Mouse (Mus musculus) hindbrain, embryonic 16.5 days (tissue): ENCODE measurements at regions not wholly inside any gene's neighbourhood (a gene's known extent, or its start where the extent isn't known, plus 50 kb on each side); places are given as distances from the start of the nearest gene placed in this dataset.

Experiments used
- ATAC-seq: fragments of 200-750 bp; cut with Nextera tagmentation; 2 replicates; pipeline ENCODE4 v1.8.0; 2017; ENCODE audit warnings: moderate TSS enrichment, moderate library complexity
- H3K27ac ChIP-seq: fragments of 300-500 bp; sonication (generic); 2 replicates; pipeline ENCODE4 v1.5.1; 2014; ENCODE audit warnings: low read depth, mild to moderate bottlenecking, control low read depth, low read length, moderate library complexity
- H3K27me3 ChIP-seq: fragments of 300-500 bp; sonication (generic); replicated peaks from 2 replicates; pipeline ENCODE4 v1.6.1; 2014; ENCODE audit warnings: low read length; ENCODE audit not compliant: control insufficient read depth, insufficient read depth
- H3K36me3 ChIP-seq: fragments of 300-500 bp; sonication (generic); 2 replicates; pipeline ENCODE4 v1.6.1; 2014; ENCODE audit warnings: mild to moderate bottlenecking, low read length, moderate library complexity, mixed read lengths; ENCODE audit not compliant: control insufficient read depth, insufficient read depth
- H3K4me1 ChIP-seq: fragments of 300-500 bp; sonication (generic); 2 replicates; pipeline ENCODE4 v1.6.1; 2014; ENCODE audit warnings: low read depth, low read length; ENCODE audit not compliant: control insufficient read depth, insufficient read depth
- H3K4me2 ChIP-seq: fragments of 300-500 bp; sonication (generic); 2 replicates; pipeline ENCODE4 v1.6.1; 2014; ENCODE audit warnings: mild to moderate bottlenecking, low read length, control low read depth, moderate library complexity
- H3K4me3 ChIP-seq: fragments of 300-500 bp; sonication (generic); 2 replicates; pipeline ENCODE4 v1.5.1; 2014; ENCODE audit warnings: mild to moderate bottlenecking, low read length, control low read depth, moderate library complexity
- H3K9ac ChIP-seq: fragments of 300-500 bp; sonication (generic); 2 replicates; pipeline ENCODE4 v1.6.1; 2014; ENCODE audit warnings: low read depth, mild to moderate bottlenecking, control low read depth, low read length, moderate library complexity
- H3K9me3 ChIP-seq: fragments of 300-500 bp; sonication (generic); 2 replicates; pipeline ENCODE4 v1.6.1; 2014; ENCODE audit warnings: mild to moderate bottlenecking, low read length, moderate library complexity; ENCODE audit not compliant: control insufficient read depth
- WGBS: fragments of 180-500 bp; shearing (Covaris S2); extraction: QIAGEN DNeasy Blood & Tissue Kit; methylation state at CpG from one replicate; pipeline ENCODE4 v1.1.7; 2014; 5-methylcytosine and 5-hydroxymethylcytosine counted together

GRCm38 (mm10) chr3:34173416-34174097, 92.4 kb upstream of the Dnajc19 start:
- Histone ChIP-seq H3K27me3 (no peaks in the 10 kb centered on the region), H3K4me1 (no peaks in the 10 kb centered on the region), H3K4me3 (no peak overlapping the region), H3K9ac (no peak overlapping the region), H3K36me3 (no peaks in the 10 kb centered on the region), H3K9me3 (no peaks in the 10 kb centered on the region), H3K4me2 (no peak overlapping the region), H3K27ac (no peak overlapping the region)
- no peak for ATAC-seq
- 64% methylated on average over 6 of the region's 6 CpGs for WGBS

DNA sequence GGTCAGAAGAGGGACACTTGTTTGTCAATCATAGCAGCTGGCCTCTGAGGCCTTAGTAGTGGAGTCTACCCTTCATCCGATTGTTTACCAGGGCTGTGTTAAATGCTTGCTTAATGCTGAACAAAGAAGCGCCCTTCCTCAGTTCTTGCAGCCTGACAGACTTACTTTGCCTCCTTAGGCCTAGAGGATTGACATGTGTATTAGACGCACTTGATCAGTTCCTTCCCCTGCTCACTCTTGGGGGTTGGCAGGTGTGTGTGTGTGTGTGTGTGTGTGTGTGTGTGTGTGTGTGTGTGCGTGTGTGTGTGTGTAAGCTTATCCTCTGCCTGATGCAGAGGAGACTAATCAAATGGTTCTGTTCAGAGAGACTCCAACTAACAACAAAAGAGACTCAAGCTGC, 91.8 kb upstream of the Dnajc19 start:
- H3K36me3 ChIP-seq: no peaks in the 10 kb centered on the region
- 74% methylated on average over 4 of the region's 4 CpGs for WGBS
- no peaks in the 10 kb centered on the region for H3K4me1 ChIP-seq
- no peaks in the 10 kb centered on the region for H3K9me3 ChIP-seq
- no peak overlapping the region for H3K27ac ChIP-seq
- no peak overlapping the region for H3K4me3 ChIP-seq
- no peak overlapping the region for H3K4me2 ChIP-seq
- no peak overlapping the region for H3K9ac ChIP-seq
- no peak for ATAC-seq
- no peaks in the 10 kb centered on the region for H3K27me3 ChIP-seq

DNA sequence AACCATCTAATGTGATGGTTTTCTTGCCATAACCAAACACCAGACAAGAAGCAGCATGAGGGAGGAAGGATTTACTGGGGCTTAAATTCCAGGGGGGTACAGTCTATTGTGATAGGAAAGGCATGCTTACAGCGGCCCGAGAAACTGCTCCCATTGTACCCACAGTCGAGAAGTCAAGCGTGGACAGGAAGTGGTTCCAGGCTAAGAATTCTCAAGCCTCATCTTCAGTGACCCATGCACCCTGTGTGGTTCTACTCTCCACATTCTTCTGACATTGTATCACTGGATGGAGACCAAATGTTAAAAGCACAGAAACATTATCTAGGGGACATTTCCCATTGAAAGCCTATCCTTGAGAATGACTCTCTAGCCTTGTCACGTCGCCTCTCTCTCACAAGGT, 90.8 kb upstream of the Dnajc19 start:
- WGBS: 67% methylated on average over 6 of the region's 6 CpGs

GRCm38 (mm10) chr3:34168087-34168486, 87.0 kb upstream of the Dnajc19 start:
- Histone ChIP-seq H3K4me3 (no peak overlapping the region), H3K9ac (no peak overlapping the region), H3K4me2 (no peak overlapping the region), H3K27me3 (no peaks in the 10 kb centered on the region), H3K4me1 (no peaks in the 10 kb centered on the region), H3K9me3 (no peaks in the 10 kb centered on the region), H3K36me3 (no peaks in the 10 kb centered on the region), H3K27ac (no peak overlapping the region)
- no peak for ATAC-seq
- WGBS: 100% methylated on average over 1 of the region's 1 CpGs

More for the DNA sequence above, 90.8 kb upstream of the Dnajc19 start:
- Histone ChIP-seq H3K4me2 (no peak overlapping the region), H3K4me1 (no peaks in the 10 kb centered on the region), H3K4me3 (no peak overlapping the region), H3K9me3 (no peaks in the 10 kb centered on the region), H3K27me3 (no peaks in the 10 kb centered on the region), H3K36me3 (no peaks in the 10 kb centered on the region), H3K9ac (no peak overlapping the region), H3K27ac (no peak overlapping the region)
- ATAC-seq: no peak

- no peaks in the 10 kb centered on the region for H3K36me3 ChIP-seq
- H3K4me1 ChIP-seq: no peaks in the 10 kb centered on the region
- no peak overlapping the region for H3K9ac ChIP-seq
- H3K27me3 ChIP-seq: no peaks in the 10 kb centered on the region
- H3K9me3 ChIP-seq: no peaks in the 10 kb centered on the region
- no peak overlapping the region for H3K27ac ChIP-seq
- H3K4me3 ChIP-seq: no peak overlapping the region
- no peak overlapping the region for H3K4me2 ChIP-seq
- WGBS: 52% methylated on average over 2 of the region's 2 CpGs
- ATAC-seq: no peak
Measured at GRCm38 (mm10) chr3:34150036-34150435, 68.9 kb upstream of the Dnajc19 start.

GRCm38 (mm10) chr3:34143652-34144051, 62.5 kb upstream of the Dnajc19 start:
- Histone ChIP-seq H3K9me3 (no peaks in the 10 kb centered on the region), H3K27me3 (no peaks in the 10 kb centered on the region), H3K4me3 (no peak overlapping the region), H3K4me2 (no peak overlapping the region), H3K27ac (no peak overlapping the region), H3K36me3 (no peaks in the 10 kb centered on the region), H3K4me1 (no peaks in the 10 kb centered on the region), H3K9ac (no peak overlapping the region)
- WGBS: 83% methylated on average over 2 of the region's 2 CpGs
- ATAC-seq: no peak

GRCm38 (mm10) chr3:34139227-34139626, 58.1 kb upstream of the Dnajc19 start:
- H3K27me3 ChIP-seq: no peaks in the 10 kb centered on the region
- no peaks in the 10 kb centered on the region for H3K4me1 ChIP-seq
- no peak overlapping the region for H3K4me3 ChIP-seq
- H3K4me2 ChIP-seq: no peak overlapping the region
- no peak overlapping the region for H3K9ac ChIP-seq
- H3K36me3 ChIP-seq: no peaks in the 10 kb centered on the region
- H3K27ac ChIP-seq: no peak overlapping the region
- no peak for ATAC-seq
- 79% methylated on average over 9 of the region's 9 CpGs for WGBS
- H3K9me3 ChIP-seq: no peaks in the 10 kb centered on the region

DNA sequence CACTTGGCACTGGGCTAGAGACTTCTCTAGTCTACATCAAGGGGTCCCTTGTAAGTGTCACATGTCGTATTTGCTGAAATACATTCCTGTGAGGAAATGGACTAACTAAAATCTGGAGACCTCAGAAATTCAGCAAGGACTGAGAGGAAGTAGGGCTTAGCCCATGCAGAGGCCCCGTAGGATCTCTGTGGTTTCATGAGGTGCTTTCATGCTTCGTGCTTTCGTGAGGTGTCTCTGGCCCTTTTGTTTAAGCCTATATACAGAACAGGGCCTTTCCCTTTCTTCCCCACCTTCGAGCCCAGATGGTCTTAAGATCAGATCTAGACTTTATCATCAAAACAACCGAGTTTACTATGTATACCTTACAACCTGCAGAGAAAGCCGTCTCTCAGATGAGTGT, 56.9 kb upstream of the Dnajc19 start:
- Histone ChIP-seq H3K4me3 (no peak overlapping the region), H3K36me3 (no peaks in the 10 kb centered on the region), H3K4me2 (no peak overlapping the region), H3K27me3 (no peaks in the 10 kb centered on the region), H3K27ac (no peak overlapping the region), H3K9me3 (no peaks in the 10 kb centered on the region), H3K4me1 (no peaks in the 10 kb centered on the region), H3K9ac (no peak overlapping the region)
- 91% methylated on average over 7 of the region's 7 CpGs for WGBS
- ATAC-seq: no peak

DNA sequence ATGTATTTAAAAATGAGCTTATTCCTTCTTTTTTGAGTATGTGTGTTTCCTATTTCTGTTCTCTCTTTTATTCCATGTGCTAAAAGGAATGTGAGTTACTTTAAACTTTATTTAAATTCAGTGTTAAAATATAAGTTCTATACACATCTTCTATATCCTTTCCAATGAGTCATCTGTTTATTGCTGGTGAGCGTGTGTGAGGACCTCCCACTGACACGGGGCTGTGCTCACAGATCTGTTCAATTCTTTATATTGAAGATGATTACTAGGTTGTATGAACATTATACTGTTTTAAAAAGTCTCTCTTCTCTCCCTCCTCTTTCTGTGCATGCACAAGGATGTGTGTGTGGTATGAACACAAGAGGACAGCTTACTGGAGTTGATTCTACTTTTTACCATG, 55.3 kb upstream of the Dnajc19 start:
- H3K9me3 ChIP-seq: no peaks in the 10 kb centered on the region
- no peaks in the 10 kb centered on the region for H3K4me1 ChIP-seq
- WGBS: 87% methylated on average over 2 of the region's 2 CpGs
- no peak overlapping the region for H3K9ac ChIP-seq
- no peak overlapping the region for H3K4me2 ChIP-seq
- H3K27ac ChIP-seq: no peak overlapping the region
- no peaks in the 10 kb centered on the region for H3K27me3 ChIP-seq
- no peak overlapping the region for H3K4me3 ChIP-seq
- ATAC-seq: no peak
- no peaks in the 10 kb centered on the region for H3K36me3 ChIP-seq
